Mouse (Mus musculus) cortical plate, adult 2 months (tissue): Measurements from ENCODE around the gene Vkorc1. TPM values are rescaled to one million over a fixed set of nuclear protein-coding genes. Genes with fewer than 3 reads are reported as not detected.

ENCODE experiments used
- H3K27ac ChIP-seq: fragments of 200-500 bp; 2 replicates; pipeline ENCODE4 v1.5.1; 2012; ENCODE audit warnings: low read length, control low read depth, inconsistent platforms; ENCODE audit not compliant: insufficient read depth
- H3K4me1 ChIP-seq: fragments of 200-500 bp; 2 replicates; pipeline ENCODE4 v1.6.1; 2011; ENCODE audit warnings: low read length; ENCODE audit not compliant: control insufficient read depth, insufficient read depth
- H3K4me3 ChIP-seq: fragments of 200-500 bp; 2 replicates; pipeline ENCODE4 v1.5.1; 2011; ENCODE audit warnings: mild to moderate bottlenecking, low read length, control low read depth; ENCODE audit not compliant: insufficient read depth
- CTCF ChIP-seq: fragments of 200-500 bp; IDR thresholded peaks from 2 replicates; pipeline ENCODE4 v1.5.1; 2011; ENCODE audit warnings: mild to moderate bottlenecking, control low read depth, low read length; ENCODE audit not compliant: insufficient read depth; ENCODE audit errors: extremely low read depth
- POLR2A ChIP-seq: fragments of 200-500 bp; IDR thresholded peaks from 2 replicates; pipeline ENCODE4 v1.6.1; 2011; ENCODE audit warnings: mild to moderate bottlenecking, low read length, control low read depth; ENCODE audit not compliant: insufficient read depth; ENCODE audit errors: extremely low read depth
- polyA plus RNA-seq: library from polyadenylated mRNA; depleted of rRNA; stranded (reverse); fragments of >200 nt; gene quantifications from 2 replicates; pipeline ENCODE4 v1.2.3, GENCODE M21; 2012; rRNA removed

The Vkorc1 gene
- polyA plus RNA-seq, 1 experiment = 67.0 TPM

GRCm38 (mm10) chr7:127867641-127868040 is 27.8 kb downstream of the Vkorc1 start:
- Histone ChIP-seq H3K4me3 (no peak overlapping the region), H3K4me1 (peaks cover 4% of the 10 kb centered on the region), H3K27ac (no peak overlapping the region)
- TF ChIP-seq CTCF (no peak), POLR2A (no peak)

- Histone ChIP-seq H3K27ac (no peak overlapping the region), H3K4me1 (peaks cover 4% of the 10 kb centered on the region), H3K4me3 (no peak overlapping the region)
- TF ChIP-seq CTCF (no peak), POLR2A (no peak)
Observed at GRCm38 (mm10) chr7:127866434-127866833, 29.0 kb downstream of the Vkorc1 start.

- no peak overlapping the region for H3K4me3 ChIP-seq
- H3K27ac ChIP-seq = no peak overlapping the region
- H3K4me1 ChIP-seq = no peaks in the 10 kb centered on the region
- TF ChIP-seq CTCF (no peak), POLR2A (no peak)
Observed at GRCm38 (mm10) chr7:127858258-127858657, 37.2 kb downstream of the Vkorc1 start.

- TF ChIP-seq CTCF = no peak
- TF ChIP-seq POLR2A = no peak
Observed at GRCm38 (mm10) chr7:127850906-127851305, 44.5 kb downstream of the Vkorc1 start.

GRCm38 (mm10) chr7:127849973-127850875 is 45.2 kb downstream of the Vkorc1 start:
- no peaks in the 10 kb centered on the region for H3K4me1 ChIP-seq
- no peak for TF ChIP-seq CTCF
- no peak for TF ChIP-seq POLR2A

More at GRCm38 (mm10) chr7:127850906-127851305, 44.5 kb downstream of the Vkorc1 start:
- Histone ChIP-seq H3K4me1 (no peaks in the 10 kb centered on the region), H3K4me3 (no peak overlapping the region), H3K27ac (no peak overlapping the region)

More at GRCm38 (mm10) chr7:127849973-127850875, 45.2 kb downstream of the Vkorc1 start:
- H3K27ac ChIP-seq = no peak overlapping the region
- no peak overlapping the region for H3K4me3 ChIP-seq

Other genes starting within 250 kb of the Vkorc1 start
- 25.5 and 27.0 TPM in 2 replicates for gene Bcl7c, start 186.7 kb downstream of the Vkorc1 start, polyA plus RNA-seq
- gene Ctf1, start 182.9 kb downstream of the Vkorc1 start, polyA plus RNA-seq = 7.1 and 7.5 TPM in 2 replicates
- not detected in 2 replicates for gene Ctf2, start 163.5 kb downstream of the Vkorc1 start, polyA plus RNA-seq
- gene Fbxl19, start 151.1 kb downstream of the Vkorc1 start, polyA plus RNA-seq = 59.2 and 60.7 TPM in 2 replicates
- 24.6 and 25.0 TPM in 2 replicates for gene Orai3, start 125.8 kb downstream of the Vkorc1 start, polyA plus RNA-seq
- 15.7 and 16.4 TPM in 2 replicates for gene Setd1a, start 118.9 kb downstream of the Vkorc1 start, polyA plus RNA-seq
- not detected in 2 replicates for gene Gm49388, start 110.0 kb downstream of the Vkorc1 start, polyA plus RNA-seq
- 14.2 and 14.5 TPM in 2 replicates for gene Hsd3b7, start 95.0 kb downstream of the Vkorc1 start, polyA plus RNA-seq
- 118 and 122 TPM in 2 replicates for gene Stx4a, start 71.3 kb downstream of the Vkorc1 start, polyA plus RNA-seq
- 381 and 383 TPM in 2 replicates for gene Stx1b, start 71.1 kb downstream of the Vkorc1 start, polyA plus RNA-seq
- gene Zfp646, start 19.4 kb downstream of the Vkorc1 start, polyA plus RNA-seq = 14.9 and 15.1 TPM in 2 replicates
- 12.9 and 13.5 TPM in 2 replicates for gene Zfp668, start 18.8 kb downstream of the Vkorc1 start, polyA plus RNA-seq
- 4.1 and 4.6 TPM in 2 replicates for gene Prss53, start 4.6 kb downstream of the Vkorc1 start, polyA plus RNA-seq
- gene Gm21974, start 163 bp downstream of the Vkorc1 start, polyA plus RNA-seq = not detected in 2 replicates
- gene Bckdk, start 8.5 kb upstream of the Vkorc1 start, polyA plus RNA-seq = 55.7 and 59.2 TPM in 2 replicates
- 39.1 and 44.1 TPM in 2 replicates for gene Kat8, start 16.9 kb upstream of the Vkorc1 start, polyA plus RNA-seq
- 0.08 and 0.15 TPM in 2 replicates for gene Prss8, start 34.5 kb upstream of the Vkorc1 start, polyA plus RNA-seq
- gene Prss36, start 51.1 kb upstream of the Vkorc1 start, polyA plus RNA-seq = 17.0 and 17.9 TPM in 2 replicates
- gene Fus, start 71.8 kb upstream of the Vkorc1 start, polyA plus RNA-seq = 380 and 408 TPM in 2 replicates
- gene Pycard, start 98.2 kb upstream of the Vkorc1 start, polyA plus RNA-seq = 8.9 and 10.6 TPM in 2 replicates
- gene Trim72, start 108.3 kb upstream of the Vkorc1 start, polyA plus RNA-seq = 1.6 and 1.7 TPM in 2 replicates
- 15.2 and 15.4 TPM in 2 replicates for gene Itgam, start 167.0 kb upstream of the Vkorc1 start, polyA plus RNA-seq
- gene Gm49368, start 167.1 kb upstream of the Vkorc1 start, polyA plus RNA-seq = 0.02 and 0.10 TPM in 2 replicates
- gene Itgax, start 233.9 kb upstream of the Vkorc1 start, polyA plus RNA-seq = 0.21 and 0.23 TPM in 2 replicates